Mouse (Mus musculus) intestine, postnatal 0 days (tissue): ENCODE measurements at regions not wholly inside any gene's neighbourhood (a gene's known extent, or its start where the extent isn't known, plus 50 kb on each side); places are given as distances from the start of the nearest gene placed in this dataset.

Source experiments
- ATAC-seq: fragments of 200-750 bp; cut with Nextera tagmentation; 2 replicates; pipeline ENCODE4 v1.8.0; 2017; ENCODE audit warnings: mild to moderate bottlenecking, moderate TSS enrichment, moderate library complexity
- H3K27ac ChIP-seq: fragments of 300-500 bp; sonication (generic); 2 replicates; pipeline ENCODE4 v1.5.1; 2014; ENCODE audit warnings: mild to moderate bottlenecking, low read depth, low read length, moderate library complexity
- H3K27me3 ChIP-seq: fragments of 300-500 bp; sonication (generic); replicated peaks from 2 replicates; pipeline ENCODE4 v1.6.1; 2014; ENCODE audit warnings: low read length, mixed read lengths; ENCODE audit not compliant: control insufficient read depth, insufficient read depth
- H3K36me3 ChIP-seq: fragments of 300-500 bp; sonication (generic); 2 replicates; pipeline ENCODE4 v1.6.1; 2014; ENCODE audit warnings: mild to moderate bottlenecking, moderate library complexity; ENCODE audit not compliant: control insufficient read depth, insufficient read depth
- H3K4me1 ChIP-seq: fragments of 300-500 bp; sonication (generic); replicated peaks from 2 replicates; pipeline ENCODE4 v1.6.1; 2014; ENCODE audit warnings: antibody characterized with exemption, low read length, mixed read lengths; ENCODE audit not compliant: control insufficient read depth, insufficient read depth
- H3K4me2 ChIP-seq: fragments of 300-500 bp; sonication (generic); replicated peaks from 2 replicates; pipeline ENCODE4 v1.6.1; 2014; ENCODE audit warnings: low read depth, mild to moderate bottlenecking, moderate library complexity
- H3K4me3 ChIP-seq: fragments of 300-500 bp; sonication (generic); 2 replicates; pipeline ENCODE4 v1.5.1; 2014; ENCODE audit warnings: low read depth, low read length
- H3K9ac ChIP-seq: fragments of 300-500 bp; sonication (generic); 2 replicates; pipeline ENCODE4 v1.6.1; 2014; ENCODE audit warnings: mild to moderate bottlenecking, low read depth, low read length
- H3K9me3 ChIP-seq: fragments of 300-500 bp; sonication (generic); 2 replicates; pipeline ENCODE4 v1.6.1; 2016; ENCODE audit warnings: mixed run types; ENCODE audit not compliant: control insufficient read depth
- CTCF ChIP-seq: sonication (generic); IDR thresholded peaks from 2 replicates; pipeline ENCODE4 v1.5.1; 2016; ENCODE audit warnings: low read depth, mild to moderate bottlenecking, control low read depth, antibody characterized with exemption, moderate library complexity
- WGBS: fragments of 180-500 bp; shearing (Covaris S2); extraction: QIAGEN DNeasy Blood & Tissue Kit; methylation state at CpG from one replicate; pipeline ENCODE4 v1.1.7; 2014; 5-methylcytosine and 5-hydroxymethylcytosine counted together

- H3K4me1 ChIP-seq: no peaks in the 10 kb centered on the region
- ATAC-seq: peak; percentile 45; the same call in 1 of the 2 replicates
- no peak overlapping the region for H3K4me2 ChIP-seq
- WGBS: 65% methylated on average over 16 of the region's 16 CpGs
- H3K27me3 ChIP-seq: no peaks in the 10 kb centered on the region
- TF ChIP-seq CTCF: no peak
- no peak overlapping the region for H3K27ac ChIP-seq
- H3K4me3 ChIP-seq: no peak overlapping the region
- H3K36me3 ChIP-seq: no peaks in the 10 kb centered on the region
- no peaks in the 10 kb centered on the region for H3K9me3 ChIP-seq
- H3K9ac ChIP-seq: no peak overlapping the region
Observed at GRCm38 (mm10) chr6:4397695-4398598, 106.7 kb upstream of the Col1a2 start.

GRCm38 (mm10) chr6:4398599-4398980 lies 106.0 kb upstream of the Col1a2 start:
- no peak overlapping the region for H3K4me2 ChIP-seq
- no peak overlapping the region for H3K4me3 ChIP-seq
- 0 out of 2 replicates have a peak, but pooled peaks have one; percentile 6 for ATAC-seq
- H3K27ac ChIP-seq: no peak overlapping the region
- H3K36me3 ChIP-seq: no peaks in the 10 kb centered on the region
- H3K9me3 ChIP-seq: no peaks in the 10 kb centered on the region
- H3K9ac ChIP-seq: no peak overlapping the region
- no peaks in the 10 kb centered on the region for H3K4me1 ChIP-seq
- 76% methylated on average over 9 of the region's 9 CpGs for WGBS
- no peaks in the 10 kb centered on the region for H3K27me3 ChIP-seq
- TF ChIP-seq CTCF: no peak

- 76% methylated on average over 3 of the region's 3 CpGs for WGBS
- Histone ChIP-seq H3K36me3 (no peaks in the 10 kb centered on the region), H3K4me1 (no peaks in the 10 kb centered on the region), H3K9ac (no peak overlapping the region), H3K27me3 (no peaks in the 10 kb centered on the region), H3K27ac (no peak overlapping the region), H3K9me3 (no peaks in the 10 kb centered on the region), H3K4me3 (no peak overlapping the region), H3K4me2 (no peak overlapping the region)
- TF ChIP-seq CTCF: no peak
- ATAC-seq: no peak
Observed at GRCm38 (mm10) chr6:4405301-4405700, 99.3 kb upstream of the Col1a2 start.

GRCm38 (mm10) chr6:4407748-4408147 lies 96.9 kb upstream of the Col1a2 start:
- Histone ChIP-seq H3K36me3 (no peaks in the 10 kb centered on the region), H3K27me3 (no peaks in the 10 kb centered on the region), H3K4me2 (no peak overlapping the region), H3K9ac (no peak overlapping the region), H3K4me1 (no peaks in the 10 kb centered on the region), H3K9me3 (no peaks in the 10 kb centered on the region), H3K4me3 (no peak overlapping the region), H3K27ac (no peak overlapping the region)
- peak; percentile 67 for TF ChIP-seq CTCF
- WGBS: 50% methylated on average over 3 of the region's 3 CpGs
- no peak for ATAC-seq

GRCm38 (mm10) chr6:4413201-4413600 lies 91.4 kb upstream of the Col1a2 start:
- Histone ChIP-seq H3K4me3 (no peak overlapping the region), H3K9me3 (no peaks in the 10 kb centered on the region), H3K9ac (no peak overlapping the region), H3K4me2 (no peak overlapping the region), H3K4me1 (no peaks in the 10 kb centered on the region), H3K36me3 (no peaks in the 10 kb centered on the region), H3K27me3 (no peaks in the 10 kb centered on the region), H3K27ac (no peak overlapping the region)
- ATAC-seq: no peak
- WGBS: 79% methylated on average over 3 of the region's 3 CpGs
- TF ChIP-seq CTCF: no peak

GRCm38 (mm10) chr6:4414166-4414565 lies 90.4 kb upstream of the Col1a2 start:
- no peak for ATAC-seq
- H3K27ac ChIP-seq: no peak overlapping the region
- H3K4me2 ChIP-seq: no peak overlapping the region
- H3K9ac ChIP-seq: no peak overlapping the region
- no peaks in the 10 kb centered on the region for H3K27me3 ChIP-seq
- WGBS: 46% methylated on average over 6 of the region's 6 CpGs
- H3K9me3 ChIP-seq: no peaks in the 10 kb centered on the region
- no peaks in the 10 kb centered on the region for H3K36me3 ChIP-seq
- peak; percentile 76 for TF ChIP-seq CTCF
- no peak overlapping the region for H3K4me3 ChIP-seq
- H3K4me1 ChIP-seq: no peaks in the 10 kb centered on the region
